In the genomic region with DNA sequence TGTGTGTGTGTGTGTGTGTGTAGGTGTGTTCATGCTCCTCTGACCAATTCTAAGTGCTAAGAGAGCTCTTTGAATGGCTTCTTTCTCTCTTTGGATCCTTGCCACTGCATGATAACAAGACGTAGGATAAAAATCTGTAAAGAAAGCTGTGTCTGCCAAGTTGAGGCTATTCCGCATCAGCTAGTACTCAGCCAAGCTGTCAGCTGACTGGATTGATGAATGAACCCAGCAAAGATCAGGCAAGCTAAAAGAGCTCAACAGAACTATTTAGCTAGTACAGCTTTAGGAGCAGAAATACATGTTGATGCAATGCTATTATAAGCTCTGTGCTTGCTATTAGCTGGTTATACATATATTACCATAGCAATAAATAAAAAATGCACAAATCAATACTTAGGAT, we compare ENCODE assay signal across 15 mouse cellular contexts. TPM values are rescaled to one million over a fixed set of nuclear protein-coding genes. Genes with fewer than 3 reads are reported as not detected.
A peak's percentile ranks its signal among the peaks of the same experiment; 100 is the strongest.
DNase-seq lines count a peak whose midpoint lies in the region; ATAC-seq and TF ChIP-seq lines count a peak whose summit lies in the region.
"Had no signal": no experiment of that assay in that cellular context is flagged by ENCODE, and none has a peak within 500 bp of the region (broad histone marks: within the 10 kb centered on the region; RNA-seq: fewer than 3 reads in every experiment).

No protein-coding gene starts in this region.

- H3K27me3 ChIP-seq in lung, embryonic 16.5 days (ENCODE audit: control insufficient read depth, insufficient read depth, low read depth, low read length), result no peaks in the 10 kb centered on the region
- no peaks in the 10 kb centered on the region for H3K27me3 ChIP-seq in midbrain, embryonic 16.5 days (ENCODE audit: control insufficient read depth, insufficient read depth, low read depth, low read length)
- no peaks in the 10 kb centered on the region for H3K27me3 ChIP-seq in thymus, adult 2 months (ENCODE audit: control insufficient read depth, insufficient read depth, low read length)
- H3K27me3 ChIP-seq: limb, embryonic 13.5 days; neural tube, embryonic 15.5 days; Patski had no signal

- no peak overlapping the region for H3K4me3 ChIP-seq in lung, embryonic 16.5 days (ENCODE audit: low read length)
- no peak overlapping the region for H3K4me3 ChIP-seq in midbrain, embryonic 16.5 days (ENCODE audit: low read depth, low read length)
- H3K4me3 ChIP-seq in thymus, adult 2 months (ENCODE audit: control insufficient read depth, insufficient read depth, low read length), result no peak overlapping the region
- H3K4me3 ChIP-seq: gastrocnemius, adult 2 months; limb, embryonic 13.5 days; neural tube, embryonic 15.5 days had no signal

- no peaks in the 10 kb centered on the region for H3K4me1 ChIP-seq in lung, embryonic 16.5 days (replicated peaks; ENCODE audit: control insufficient read depth, insufficient read depth, low read length)
- no peaks in the 10 kb centered on the region for H3K4me1 ChIP-seq in midbrain, embryonic 16.5 days (ENCODE audit: control insufficient read depth, insufficient read depth, low read length)
- no peaks in the 10 kb centered on the region for H3K4me1 ChIP-seq in thymus, adult 2 months (replicated peaks; ENCODE audit: control insufficient read depth, insufficient read depth, low read length)
- H3K4me1 ChIP-seq: limb, embryonic 13.5 days; neural tube, embryonic 15.5 days had no signal

- no peak for TF ChIP-seq POLR2A in thymus, adult 2 months (IDR thresholded peaks at IDR 0.05; ENCODE audit: control insufficient read depth, extremely low read depth, insufficient read depth, low read length, poor library complexity)

- peak; percentile 83 for ATAC-seq in lung, embryonic 16.5 days (ENCODE audit: low read depth)
- 0 out of 2 replicates have a peak, but pooled peaks have one; percentile 42 for ATAC-seq in midbrain, embryonic 16.5 days
- ATAC-seq: inflammation-experienced regulatory T-cells, adult 6 months; Patski had no signal

- no peak overlapping the region for H3K27ac ChIP-seq in lung, embryonic 16.5 days (ENCODE audit: low read length)
- H3K27ac ChIP-seq in midbrain, embryonic 16.5 days (ENCODE audit: low read length), result no peak overlapping the region
- H3K27ac ChIP-seq in thymus, adult 2 months (ENCODE audit: control insufficient read depth, insufficient read depth, low read length), result no peak overlapping the region
- H3K27ac ChIP-seq: gastrocnemius, adult 2 months; limb, embryonic 13.5 days; neural tube, embryonic 15.5 days had no signal

- no peaks in the 10 kb centered on the region for H3K9me3 ChIP-seq in lung, embryonic 16.5 days (ENCODE audit: control insufficient read depth, low read length)
- H3K9me3 ChIP-seq in midbrain, embryonic 16.5 days (replicated peaks; ENCODE audit: control insufficient read depth, low read length, poor library complexity, severe bottlenecking), result no peaks in the 10 kb centered on the region
- H3K9me3 ChIP-seq: limb, embryonic 13.5 days; neural tube, embryonic 15.5 days had no signal

- H3K9ac ChIP-seq in lung, embryonic 16.5 days (ENCODE audit: low read length), result no peak overlapping the region
- H3K9ac ChIP-seq in midbrain, embryonic 16.5 days (ENCODE audit: low read depth, low read length), result no peak overlapping the region
- H3K9ac ChIP-seq: limb, embryonic 13.5 days; neural tube, embryonic 15.5 days had no signal

- peak; percentile 18 to 42 for DNase-seq in frontal cortex, adult 2 months (ENCODE audit: extremely low spot score in 1 of 2, low spot score in 1 of 2)
- DNase-seq in frontal cortex, postnatal 14 days (ENCODE audit: low spot score in 2 of 2), result no peak
- DNase-seq in lung, postnatal 10 days, result no peak
- DNase-seq in fibroblast of lung, adult 2 months (ENCODE audit: low read depth), result peak; percentile 7
- no peak for DNase-seq in thymus, postnatal 4 days
- DNase-seq in thymus, adult 2 months, result no peak
- DNase-seq: adrenal gland, postnatal 10 days; gastrocnemius, adult 2 months had no signal

- TF ChIP-seq CTCF in thymus, adult 2 months (IDR thresholded peaks at IDR 0.05; ENCODE audit: borderline replicate concordance, control insufficient read depth, extremely low read depth, insufficient read depth, low read length, poor library complexity), result no peak

- no peak overlapping the region for H3K4me2 ChIP-seq in lung, embryonic 16.5 days (ENCODE audit: low read depth, low read length)
- no peak overlapping the region for H3K4me2 ChIP-seq in midbrain, embryonic 16.5 days (ENCODE audit: low read length)
- H3K4me2 ChIP-seq: heart, embryonic 11.5 days; limb, embryonic 13.5 days; neural tube, embryonic 15.5 days had no signal

- peaks cover 6% of the 10 kb centered on the region; the same call in 1 of the 2 replicates for H3K36me3 ChIP-seq in lung, embryonic 16.5 days (ENCODE audit: control insufficient read depth, insufficient read depth, low read length)
- H3K36me3 ChIP-seq in midbrain, embryonic 16.5 days (ENCODE audit: control insufficient read depth, insufficient read depth, low read length), result no peaks in the 10 kb centered on the region
- no peaks in the 10 kb centered on the region for H3K36me3 ChIP-seq in thymus, adult 2 months (ENCODE audit: control insufficient read depth, insufficient read depth, low read length)

- WGBS in lung, embryonic 16.5 days, result 33% methylated on average over 2 of the region's 2 CpGs
- 48% methylated on average over 2 of the region's 2 CpGs for WGBS in midbrain, embryonic 16.5 days
- 93% methylated on average over 2 of the region's 2 CpGs for WGBS in thymus, adult 2 months

RNA-seq across cellular contexts. Expression of a gene that starts 25.7 kb away (rescaled TPM):
- polyA plus RNA-seq in frontal cortex, adult 2 months (2012; rRNA removed), result 40.3 and 42.8 TPM in 2 replicates
- 29.5 and 34.6 TPM in 2 replicates for polyA plus RNA-seq in lung, embryonic 16.5 days (2015; fragmentation: Nextera tagmentation; extraction: Ambion mirVana)
- polyA plus RNA-seq in midbrain, embryonic 16.5 days (2015; fragmentation: Nextera tagmentation; extraction: Ambion mirVana), result 27.8 and 30.0 TPM in 2 replicates
- 0.65 and 1.1 TPM in 2 replicates for polyA plus RNA-seq in thymus, adult 2 months (2012; rRNA removed)

Comparison
In these comparisons a context has a peak if more than half of its experiments do, and no peak if none do; other contexts are left out.
1. DNase-seq: peak in frontal cortex, adult 2 months (2 of 2) and fibroblast of lung, adult 2 months (single experiment); none in frontal cortex, postnatal 14 days (0 of 2), lung, postnatal 10 days (single experiment), thymus, postnatal 4 days (single experiment) and thymus, adult 2 months (single experiment).
2. RNA of a gene that starts 25.7 kb away (polyA plus RNA-seq): 40.3 to 42.8 TPM in frontal cortex, adult 2 months, 29.5 to 34.6 TPM in lung, embryonic 16.5 days and 27.8 to 30.0 TPM in midbrain, embryonic 16.5 days; 0.65 to 1.1 TPM in thymus, adult 2 months; every median in the first group is over 10 times any median in the second.